Mouse (Mus musculus) left cerebral cortex, adult 9 months (tissue): ENCODE measurements around the gene Rbms3.

Experiments used
- DNase-seq, 2 experiments: peaks; one replicate each; pipeline ENCODE4 v3.0.0; 2022; ENCODE audit warnings: low spot score in 2 of 2

Rbms3 gene

DNA sequence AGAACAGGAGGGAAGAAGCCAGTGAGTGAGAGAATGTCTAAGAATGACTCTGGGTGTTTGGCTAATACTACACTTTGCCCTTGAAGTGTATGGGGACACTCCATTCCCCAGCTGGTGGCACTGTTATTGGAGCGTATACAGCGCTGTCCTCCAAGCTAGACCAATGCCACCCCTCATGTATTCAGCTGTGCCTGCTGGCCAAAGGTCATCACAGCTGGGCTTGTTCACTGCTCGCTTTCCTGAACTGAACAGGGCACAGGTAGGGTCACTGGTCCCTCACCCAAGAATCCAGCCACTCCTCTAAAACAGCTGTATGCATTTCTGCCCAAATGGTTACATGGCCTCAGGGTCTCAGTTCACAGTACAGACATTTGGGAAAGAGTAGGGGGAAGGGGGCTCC, 253.9 kb downstream of the Rbms3 start:
- no peak for DNase-seq

DNA sequence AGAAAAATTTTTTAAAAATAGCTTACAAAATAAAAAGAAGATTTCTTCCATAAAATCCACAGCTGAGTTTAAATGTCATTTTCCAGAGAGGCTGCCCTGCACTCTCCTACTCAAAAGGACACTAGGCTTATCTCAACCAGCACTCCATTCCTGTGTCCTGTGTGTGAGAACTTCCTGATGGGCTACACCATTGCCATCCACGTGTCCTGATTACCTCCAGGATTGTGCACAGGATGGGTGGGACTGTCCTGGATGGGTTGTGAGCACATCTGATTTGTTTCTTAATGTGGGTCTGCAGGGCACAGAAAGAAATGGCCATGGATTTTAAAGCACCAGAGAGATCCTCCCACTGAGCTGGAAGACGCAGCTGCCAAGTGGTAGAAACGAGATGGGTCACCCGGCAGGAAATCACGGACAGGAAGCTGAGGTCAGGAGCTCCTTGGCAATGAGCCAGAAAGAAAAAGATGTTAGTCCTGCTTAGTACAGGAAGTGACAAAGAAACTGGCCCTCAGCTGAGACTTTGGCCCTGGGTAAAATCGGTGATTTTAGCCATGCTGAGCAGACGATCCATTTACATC, 256.5 kb downstream of the Rbms3 start:
- DNase-seq = peak in 1 of 2 experiments; percentile 5

DNA sequence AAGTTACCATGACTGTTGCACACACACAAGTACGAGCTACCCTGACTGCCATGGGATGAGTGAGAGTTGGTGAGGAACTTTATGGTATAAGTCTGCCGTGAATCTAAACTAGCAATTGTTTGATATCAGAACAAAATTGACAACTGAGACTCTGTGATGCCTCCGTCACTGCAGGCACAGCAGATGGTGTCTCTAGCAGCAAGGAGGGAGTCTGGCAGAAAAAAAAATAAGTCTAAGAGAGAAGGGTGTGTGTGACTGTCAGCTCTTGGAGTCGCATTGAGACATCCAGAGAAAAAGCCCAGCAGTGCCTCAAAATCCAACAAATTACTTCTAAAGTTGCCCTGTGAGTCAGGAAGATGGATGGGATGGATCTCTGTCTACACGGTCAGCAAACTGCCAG, 257.7 kb downstream of the Rbms3 start:
- no peak for DNase-seq

DNA sequence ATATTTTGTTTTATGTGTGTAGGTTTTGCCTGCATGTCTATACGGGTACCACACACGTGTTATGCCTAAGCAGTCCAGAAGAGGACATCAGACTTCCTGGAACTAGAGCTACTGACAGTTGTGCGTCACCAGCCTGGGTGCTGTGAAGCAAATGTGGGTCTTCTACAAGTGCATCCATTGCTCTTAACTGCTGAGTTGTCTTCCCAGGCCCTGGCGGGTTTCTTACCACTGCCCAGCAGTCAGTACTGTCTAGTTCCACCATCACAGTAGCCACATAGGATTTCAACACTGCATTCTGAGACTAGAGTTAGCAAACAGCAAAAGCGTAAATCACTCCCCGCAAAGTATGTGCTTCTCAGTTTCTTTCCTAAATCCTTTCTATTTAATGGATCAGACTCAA, 259.6 kb downstream of the Rbms3 start:
- DNase-seq = no peak

DNA sequence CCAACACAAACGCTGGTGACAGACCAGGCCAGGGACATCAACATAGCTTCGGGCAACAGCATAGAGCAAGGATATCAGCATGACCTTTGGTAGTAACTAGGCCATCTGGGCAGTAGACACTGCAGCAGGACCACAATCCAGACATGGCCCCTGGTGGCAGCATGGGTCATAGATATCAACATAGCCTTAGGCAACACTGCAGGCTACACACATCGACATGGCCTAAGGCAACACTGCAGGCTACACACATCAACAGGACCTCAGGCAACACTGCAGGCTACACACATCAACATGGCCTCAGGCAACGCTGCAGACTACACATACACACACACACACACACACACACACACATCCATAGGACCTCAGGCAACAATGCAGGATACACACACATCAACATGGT, 261.7 kb downstream of the Rbms3 start:
- no peak for DNase-seq

DNA sequence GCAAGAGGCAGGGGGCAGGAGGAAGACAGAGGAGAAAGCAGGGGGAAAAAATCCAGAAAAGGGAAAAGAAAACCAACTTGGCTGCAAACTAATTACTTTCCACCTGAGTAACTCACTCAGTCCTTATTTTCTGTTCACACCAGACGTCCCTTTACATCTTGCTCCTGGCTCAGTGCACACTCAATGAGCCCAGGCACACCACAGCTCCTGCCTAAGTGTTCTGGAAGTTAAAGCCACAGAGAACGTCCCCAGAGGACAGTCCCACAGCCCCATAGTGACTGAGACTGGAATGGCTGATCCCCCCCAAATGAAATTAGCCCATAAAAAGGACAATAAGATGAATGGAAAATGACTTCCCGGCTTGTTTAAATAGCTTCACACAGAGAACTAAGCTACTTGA, 265.1 kb downstream of the Rbms3 start:
- DNase-seq = no peak

DNA sequence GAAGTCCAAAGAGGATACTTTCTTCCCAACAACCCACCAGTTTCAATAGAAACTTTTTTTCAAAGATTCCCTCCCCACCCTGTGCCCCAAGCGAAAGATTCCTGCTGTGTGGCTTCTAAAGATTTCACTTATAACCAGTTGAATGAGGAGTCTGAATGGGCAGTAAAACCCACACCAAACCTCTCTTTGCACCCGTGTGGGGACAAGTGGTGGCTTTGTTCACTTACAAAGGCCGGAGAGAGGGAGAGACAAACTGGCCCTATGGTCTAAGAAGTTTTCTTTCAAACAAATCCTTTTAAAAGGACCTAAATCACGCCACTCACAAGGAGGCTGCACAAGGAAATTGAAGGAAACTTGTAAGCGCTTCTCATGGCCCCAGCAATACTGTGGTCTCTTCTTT, 268.3 kb downstream of the Rbms3 start:
- DNase-seq = no peak

- peak; percentile 18 to 62 for DNase-seq
Observed at GRCm38 (mm10) chr9:117356764-117357442, 272.8 kb downstream of the Rbms3 start.

- no peak for DNase-seq
Observed at GRCm38 (mm10) chr9:117355501-117355900, 274.2 kb downstream of the Rbms3 start.

- no peak for DNase-seq
Observed at GRCm38 (mm10) chr9:117342336-117342735, 287.4 kb downstream of the Rbms3 start.

DNA sequence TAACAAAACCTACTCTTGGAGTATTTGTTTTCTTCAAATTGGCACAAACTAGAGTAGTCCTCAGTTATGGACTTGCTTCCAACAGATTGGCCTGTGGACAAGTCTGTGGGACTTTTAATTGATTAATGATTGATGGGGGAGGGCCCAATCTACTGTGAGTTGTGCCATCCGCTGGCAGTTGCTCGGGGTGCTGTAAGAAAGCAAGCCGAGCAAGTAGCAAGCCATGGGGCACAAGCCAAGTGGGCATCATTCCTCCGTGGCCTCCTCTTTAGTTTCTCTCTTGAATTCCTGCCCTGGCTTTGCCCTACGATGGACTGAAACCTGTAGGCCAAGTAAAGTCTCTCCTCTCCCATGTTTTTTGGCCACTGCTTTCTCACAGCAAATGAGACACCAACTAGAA, 299.0 kb downstream of the Rbms3 start:
- no peak for DNase-seq

- DNase-seq = no peak
Observed at GRCm38 (mm10) chr9:117319271-117319670, 310.4 kb downstream of the Rbms3 start.

GRCm38 (mm10) chr9:117318461-117318860, 311.3 kb downstream of the Rbms3 start:
- no peak for DNase-seq

DNA sequence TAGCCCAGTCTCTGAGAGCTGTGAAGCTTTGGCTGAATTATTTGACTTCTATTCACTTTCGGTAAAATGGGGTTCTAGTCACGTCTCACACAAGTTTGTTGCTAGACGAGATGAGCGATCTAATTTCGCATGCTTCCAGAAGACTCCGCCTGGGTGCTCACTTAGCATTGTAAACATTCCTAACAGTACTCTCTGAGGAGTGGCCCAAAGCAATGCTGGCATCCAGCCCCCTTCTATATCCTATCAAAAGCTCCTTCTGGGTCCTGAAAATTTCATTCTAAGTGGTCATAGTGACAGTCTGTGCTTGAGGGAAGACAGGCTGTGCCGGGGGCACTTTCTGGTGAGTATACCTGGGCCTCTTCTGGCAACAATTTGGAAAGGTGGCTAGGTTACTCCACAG, 312.5 kb downstream of the Rbms3 start:
- DNase-seq = no peak

DNA sequence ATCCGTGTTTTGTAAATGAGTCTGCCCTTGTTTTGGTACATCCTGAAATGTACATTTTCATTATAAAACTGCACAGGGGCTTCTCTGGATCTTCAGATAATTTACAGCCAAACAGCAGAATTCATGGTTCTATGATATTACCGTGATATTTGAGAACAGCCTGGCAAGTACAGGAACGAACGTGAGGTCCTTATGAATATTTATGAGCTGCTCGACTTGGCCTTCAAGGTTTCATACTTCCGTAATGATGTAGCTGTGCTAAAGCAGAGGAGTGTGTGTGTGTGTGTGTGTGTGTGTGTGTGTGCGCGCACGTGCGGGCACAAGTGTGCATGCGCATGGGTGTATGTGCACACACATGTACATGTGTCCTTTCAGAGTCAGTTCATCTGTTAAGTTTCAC, 316.1 kb downstream of the Rbms3 start:
- DNase-seq = no peak

GRCm38 (mm10) chr9:117309809-117310208, 319.9 kb downstream of the Rbms3 start:
- DNase-seq = no peak

- DNase-seq = no peak
Observed at GRCm38 (mm10) chr9:117298991-117299390, 330.7 kb downstream of the Rbms3 start.

DNA sequence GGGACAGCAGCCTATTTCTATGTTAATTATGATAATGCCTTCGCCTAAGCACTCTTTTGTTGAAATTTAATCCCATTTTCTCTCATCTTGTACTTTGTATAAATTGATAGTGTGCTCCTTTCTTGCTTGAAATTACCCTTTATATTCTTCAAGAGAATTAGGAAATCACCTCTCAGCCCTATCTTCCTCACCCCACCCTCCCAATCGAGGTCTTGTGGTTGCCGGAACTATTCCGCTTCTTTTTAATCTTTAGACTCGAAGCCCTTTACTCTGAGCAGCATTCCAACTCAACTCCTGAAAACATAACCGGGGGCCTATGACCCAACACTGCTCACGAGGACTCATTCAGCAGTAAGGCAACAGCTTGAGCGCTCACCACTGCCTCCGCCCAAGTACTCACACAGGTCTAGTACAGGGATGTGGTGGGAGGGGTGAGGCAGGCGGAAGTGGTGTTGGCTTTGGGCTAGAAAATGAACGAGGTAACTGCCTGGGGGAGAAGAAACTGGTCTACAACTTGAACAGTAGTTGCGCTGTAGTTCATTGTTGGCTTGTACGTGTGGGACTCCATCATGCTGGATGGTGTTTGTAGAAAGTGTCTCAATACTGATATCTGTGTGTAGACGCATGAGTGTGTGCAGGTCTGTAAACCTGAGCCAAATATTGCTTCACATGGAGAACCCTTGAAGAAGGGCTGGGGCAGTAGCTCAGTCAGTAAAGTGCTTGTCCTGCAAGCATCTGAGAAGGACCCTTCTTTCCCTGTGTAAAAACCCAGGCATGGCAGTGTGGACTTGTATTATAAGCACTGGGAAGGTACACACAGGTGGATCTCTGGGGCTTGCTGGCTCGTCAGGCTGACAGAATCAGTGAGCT, 331.8 kb downstream of the Rbms3 start:
- no peak for DNase-seq

GRCm38 (mm10) chr9:117291066-117291850, 338.5 kb downstream of the Rbms3 start:
- no peak for DNase-seq

DNA sequence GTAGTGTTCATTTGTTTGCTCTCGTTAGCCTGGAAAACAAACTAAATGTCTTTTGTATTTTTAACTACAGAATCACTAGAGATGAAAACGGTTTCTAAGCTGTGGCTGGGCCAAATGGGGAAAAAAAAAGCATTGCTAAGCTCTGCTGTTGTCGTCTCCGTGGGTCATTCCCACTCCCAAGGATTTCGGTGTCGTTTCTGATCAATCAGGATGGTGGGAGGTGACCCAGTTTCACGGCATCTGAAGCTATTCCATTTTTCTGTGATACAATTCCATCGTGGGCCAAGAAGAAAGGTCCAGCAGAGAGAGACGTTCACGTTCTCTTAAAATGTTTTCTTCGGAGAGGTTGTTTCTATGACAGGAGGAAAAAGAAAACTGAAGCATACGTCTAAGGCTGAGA, 354.9 kb downstream of the Rbms3 start:
- no peak for DNase-seq

GRCm38 (mm10) chr9:117259614-117260013, 370.1 kb downstream of the Rbms3 start:
- no peak for DNase-seq

- peak; percentile 41 to 58 for DNase-seq
Observed at GRCm38 (mm10) chr9:117253361-117253760, 376.4 kb downstream of the Rbms3 start.
